Mouse (Mus musculus): ENCODE measurements at regions not wholly inside any gene's neighbourhood (a gene's known extent, or its start where the extent isn't known, plus 50 kb on each side); places are given as distances from the start of the nearest gene placed in this dataset.
"Not testable (repeated sequence)": the region's sequence is repeated elsewhere in the genome, so short reads cannot be mapped to it uniquely, and the experiment has no call there.

GRCm38 (mm10) chr12:107186361-107186760, 302.1 kb upstream of the 3110018I06Rik start:
- WGBS (ENCODE audit: insufficient replicate concordance): 64% methylated on average over 6 of the region's 6 CpGs
- Histone ChIP-seq H3K27me3 (replicated peaks) (0 out of 2 replicates have a peak, but pooled peaks cover 4% of the 10 kb centered on the region), H3K36me3 (no peaks in the 10 kb centered on the region), H3K27ac (no peak overlapping the region), H3K4me3 (no peak overlapping the region), H3K9ac (no peak overlapping the region), H3K4me2 (no peak overlapping the region), H3K9me3 (replicated peaks) (no peaks in the 10 kb centered on the region), H3K4me1 (no peaks in the 10 kb centered on the region)
- ATAC-seq: no peak

GRCm38 (mm10) chr12:107188055-107188454, 300.4 kb upstream of the 3110018I06Rik start:
- no peak overlapping the region for H3K4me3 ChIP-seq
- no peaks in the 10 kb centered on the region for H3K36me3 ChIP-seq
- H3K27ac ChIP-seq: no peak overlapping the region
- no peak overlapping the region for H3K4me2 ChIP-seq
- no peak overlapping the region for H3K9ac ChIP-seq
- no peaks in the 10 kb centered on the region for H3K9me3 ChIP-seq (replicated peaks)
- ATAC-seq: no peak
- WGBS (ENCODE audit: insufficient replicate concordance): 49% methylated on average over 5 of the region's 5 CpGs
- H3K27me3 ChIP-seq (replicated peaks): 0 out of 2 replicates have a peak, but pooled peaks cover 4% of the 10 kb centered on the region
- no peaks in the 10 kb centered on the region for H3K4me1 ChIP-seq

GRCm38 (mm10) chr12:107198389-107199018, 289.9 kb upstream of the 3110018I06Rik start:
- Histone ChIP-seq H3K9ac (no peak overlapping the region), H3K4me3 (no peak overlapping the region), H3K27me3 (replicated peaks) (no peaks in the 10 kb centered on the region), H3K4me1 (no peaks in the 10 kb centered on the region), H3K36me3 (no peaks in the 10 kb centered on the region), H3K9me3 (replicated peaks) (no peaks in the 10 kb centered on the region), H3K27ac (no peak overlapping the region), H3K4me2 (no peak overlapping the region)
- 48% methylated on average over 2 of the region's 2 CpGs for WGBS (ENCODE audit: insufficient replicate concordance)
- ATAC-seq: no peak

- no peaks in the 10 kb centered on the region for H3K27me3 ChIP-seq (replicated peaks)
- H3K36me3 ChIP-seq: no peaks in the 10 kb centered on the region
- no peaks in the 10 kb centered on the region for H3K4me1 ChIP-seq
- no peak overlapping the region for H3K9ac ChIP-seq
- H3K9me3 ChIP-seq (replicated peaks): 0 out of 2 replicates have a peak, but pooled peaks cover 2% of the 10 kb centered on the region
- no peak overlapping the region for H3K4me2 ChIP-seq
- ATAC-seq: no peak
- no peak overlapping the region for H3K4me3 ChIP-seq
- H3K27ac ChIP-seq: no peak overlapping the region
- WGBS (ENCODE audit: insufficient replicate concordance): 47% methylated on average over 4 of the region's 4 CpGs
Measured at GRCm38 (mm10) chr12:107200903-107201302, 287.5 kb upstream of the 3110018I06Rik start.

- H3K9me3 ChIP-seq (replicated peaks); H3K4me3 ChIP-seq; H3K27ac ChIP-seq; H3K36me3 ChIP-seq; H3K9ac ChIP-seq; ATAC-seq; H3K27me3 ChIP-seq (replicated peaks); H3K4me2 ChIP-seq; H3K4me1 ChIP-seq: not testable (repeated sequence)
- WGBS (ENCODE audit: insufficient replicate concordance): 65% methylated on average over 6 of the region's 6 CpGs
Measured at GRCm38 (mm10) chr12:107208826-107209225, 279.6 kb upstream of the 3110018I06Rik start.

GRCm38 (mm10) chr12:107212826-107213225, 275.6 kb upstream of the 3110018I06Rik start:
- Histone ChIP-seq H3K9ac (no peak overlapping the region), H3K4me1 (no peaks in the 10 kb centered on the region), H3K27ac (no peak overlapping the region), H3K4me3 (no peak overlapping the region), H3K4me2 (no peak overlapping the region), H3K27me3 (replicated peaks) (no peaks in the 10 kb centered on the region), H3K36me3 (no peaks in the 10 kb centered on the region), H3K9me3 (replicated peaks) (0 out of 2 replicates have a peak, but pooled peaks cover 2% of the 10 kb centered on the region)
- no peak for ATAC-seq
- WGBS (ENCODE audit: insufficient replicate concordance): 76% methylated on average over 10 of the region's 10 CpGs

GRCm38 (mm10) chr12:107216119-107216518, 272.3 kb upstream of the 3110018I06Rik start:
- Histone ChIP-seq H3K36me3 (no peaks in the 10 kb centered on the region), H3K9ac (no peak overlapping the region), H3K4me3 (no peak overlapping the region), H3K4me1 (no peaks in the 10 kb centered on the region), H3K27ac (no peak overlapping the region), H3K9me3 (replicated peaks) (no peaks in the 10 kb centered on the region), H3K27me3 (replicated peaks) (no peaks in the 10 kb centered on the region), H3K4me2 (no peak overlapping the region)
- 45% methylated on average over 8 of the region's 8 CpGs for WGBS (ENCODE audit: insufficient replicate concordance)
- no peak for ATAC-seq

GRCm38 (mm10) chr12:107221276-107221970, 267.0 kb upstream of the 3110018I06Rik start:
- 61% methylated on average over 7 of the region's 7 CpGs for WGBS (ENCODE audit: insufficient replicate concordance)
- Histone ChIP-seq H3K36me3 (no peaks in the 10 kb centered on the region), H3K27me3 (replicated peaks) (no peaks in the 10 kb centered on the region), H3K4me1 (no peaks in the 10 kb centered on the region), H3K4me2 (no peak overlapping the region), H3K27ac (no peak overlapping the region), H3K4me3 (no peak overlapping the region), H3K9me3 (replicated peaks) (no peaks in the 10 kb centered on the region), H3K9ac (no peak overlapping the region)
- no peak for ATAC-seq

GRCm38 (mm10) chr12:107222106-107222505, 266.3 kb upstream of the 3110018I06Rik start:
- no peak overlapping the region for H3K9ac ChIP-seq
- no peaks in the 10 kb centered on the region for H3K36me3 ChIP-seq
- H3K9me3 ChIP-seq (replicated peaks): peaks cover 3% of the 10 kb centered on the region; the same call in 1 of the 2 replicates
- 69% methylated on average over 7 of the region's 7 CpGs for WGBS (ENCODE audit: insufficient replicate concordance)
- H3K27me3 ChIP-seq (replicated peaks): no peaks in the 10 kb centered on the region
- H3K27ac ChIP-seq: no peak overlapping the region
- H3K4me1 ChIP-seq: no peaks in the 10 kb centered on the region
- no peak overlapping the region for H3K4me3 ChIP-seq
- no peak for ATAC-seq
- no peak overlapping the region for H3K4me2 ChIP-seq

GRCm38 (mm10) chr12:107230097-107230496, 258.3 kb upstream of the 3110018I06Rik start:
- Histone ChIP-seq H3K4me1 (no peaks in the 10 kb centered on the region), H3K9ac (no peak overlapping the region), H3K27ac (no peak overlapping the region), H3K4me3 (no peak overlapping the region), H3K9me3 (replicated peaks) (peaks cover 7% of the 10 kb centered on the region; the same call in 1 of the 2 replicates), H3K27me3 (replicated peaks) (no peaks in the 10 kb centered on the region), H3K36me3 (no peaks in the 10 kb centered on the region), H3K4me2 (no peak overlapping the region)
- ATAC-seq: no peak
- 48% methylated on average over 3 of the region's 3 CpGs for WGBS (ENCODE audit: insufficient replicate concordance)

GRCm38 (mm10) chr12:107231629-107232028, 256.8 kb upstream of the 3110018I06Rik start:
- H3K27me3 ChIP-seq (replicated peaks): no peaks in the 10 kb centered on the region
- peaks cover 7% of the 10 kb centered on the region; the same call in 1 of the 2 replicates for H3K9me3 ChIP-seq (replicated peaks)
- no peaks in the 10 kb centered on the region for H3K4me1 ChIP-seq
- H3K9ac ChIP-seq: no peak overlapping the region
- 17% methylated on average over 1 of the region's 1 CpGs for WGBS (ENCODE audit: insufficient replicate concordance)
- H3K27ac ChIP-seq: no peak overlapping the region
- no peak overlapping the region for H3K4me2 ChIP-seq
- no peak overlapping the region for H3K4me3 ChIP-seq
- H3K36me3 ChIP-seq: no peaks in the 10 kb centered on the region
- no peak for ATAC-seq

- Histone ChIP-seq H3K4me3 (no peak overlapping the region), H3K4me1 (no peaks in the 10 kb centered on the region), H3K27me3 (replicated peaks) (no peaks in the 10 kb centered on the region), H3K4me2 (no peak overlapping the region), H3K9ac (no peak overlapping the region), H3K27ac (no peak overlapping the region), H3K9me3 (replicated peaks) (no peaks in the 10 kb centered on the region), H3K36me3 (no peaks in the 10 kb centered on the region)
- WGBS (ENCODE audit: insufficient replicate concordance): 72% methylated on average over 9 of the region's 9 CpGs
- no peak for ATAC-seq
Measured at GRCm38 (mm10) chr12:107250747-107251470, 237.5 kb upstream of the 3110018I06Rik start.
